Mouse (Mus musculus) intestine, embryonic 15.5 days (tissue): Measurements from ENCODE around the gene Rpl27. TPM values are rescaled to one million over a fixed set of nuclear protein-coding genes. Genes with fewer than 3 reads are reported as not detected.
"Not testable (repeated sequence)": the region's sequence is repeated elsewhere in the genome, so short reads cannot be mapped to it uniquely, and the experiment has no call there.

Experiments
- ATAC-seq: fragments of 200-750 bp; cut with Nextera tagmentation; 2 replicates; pipeline ENCODE4 v1.8.0; 2017; ENCODE audit warnings: moderate TSS enrichment, moderate library complexity
- H3K27ac ChIP-seq: fragments of 300-500 bp; sonication (generic); 2 replicates; pipeline ENCODE4 v1.5.1; 2015; ENCODE audit warnings: mild to moderate bottlenecking, inconsistent platforms
- H3K27me3 ChIP-seq: fragments of 300-500 bp; sonication (generic); replicated peaks from 2 replicates; pipeline ENCODE4 v1.6.1; 2015; ENCODE audit warnings: inconsistent platforms
- H3K36me3 ChIP-seq: fragments of 300-500 bp; sonication (generic); 2 replicates; pipeline ENCODE4 v1.6.1; 2015; ENCODE audit warnings: inconsistent platforms
- H3K4me1 ChIP-seq: fragments of 300-500 bp; sonication (generic); replicated peaks from 2 replicates; pipeline ENCODE4 v1.6.1; 2015; ENCODE audit warnings: inconsistent platforms
- H3K4me2 ChIP-seq: fragments of 300-500 bp; sonication (generic); replicated peaks from 2 replicates; pipeline ENCODE4 v1.6.1; 2015; ENCODE audit warnings: mild to moderate bottlenecking, inconsistent platforms
- H3K4me3 ChIP-seq: fragments of 300-500 bp; sonication (generic); replicated peaks from 2 replicates; pipeline ENCODE4 v1.5.1; 2015; ENCODE audit warnings: inconsistent platforms
- H3K9ac ChIP-seq: fragments of 300-500 bp; sonication (generic); 2 replicates; pipeline ENCODE4 v1.6.1; 2015; ENCODE audit warnings: inconsistent platforms
- H3K9me3 ChIP-seq: fragments of 300-500 bp; sonication (generic); 2 replicates; pipeline ENCODE4 v1.6.1; 2016; ENCODE audit warnings: inconsistent platforms
- WGBS: fragments of 180-500 bp; shearing (Covaris S2); methylation state at CpG from one replicate; pipeline ENCODE4 v1.1.7; 2015; 5-methylcytosine and 5-hydroxymethylcytosine counted together
- polyA plus RNA-seq: library from polyadenylated mRNA; unstranded; fragments of >200 nt; fragmentation: Nextera tagmentation; extraction: Ambion mirVana; gene quantifications from 2 replicates; pipeline ENCODE4 v1.2.1, GENCODE M21; 2015

The Rpl27 gene
- polyA plus RNA-seq, 1 experiment from 2014 or later = 353 TPM

DNA sequence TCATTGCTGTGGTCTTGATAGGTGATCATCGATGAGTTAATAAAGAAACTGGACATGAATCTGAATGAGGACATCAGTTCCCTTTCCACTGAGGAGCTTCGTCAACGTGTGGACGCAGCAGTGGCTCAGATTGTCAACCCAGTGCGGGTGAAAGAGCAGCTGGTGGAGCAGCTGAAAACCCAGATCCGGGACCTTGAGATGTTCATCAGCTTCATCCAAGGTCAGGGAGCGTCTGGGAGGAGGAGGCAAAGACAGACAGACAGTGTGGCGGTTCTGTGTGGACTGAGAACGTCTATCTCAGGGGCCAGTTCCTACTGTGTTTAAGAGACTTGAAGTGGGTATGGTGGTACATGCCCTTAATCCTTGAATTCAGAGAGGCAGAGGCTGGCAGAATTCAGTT, 10.8 kb upstream of the Rpl27 start:
- H3K36me3 ChIP-seq = peaks cover 38% of the 10 kb centered on the region

DNA sequence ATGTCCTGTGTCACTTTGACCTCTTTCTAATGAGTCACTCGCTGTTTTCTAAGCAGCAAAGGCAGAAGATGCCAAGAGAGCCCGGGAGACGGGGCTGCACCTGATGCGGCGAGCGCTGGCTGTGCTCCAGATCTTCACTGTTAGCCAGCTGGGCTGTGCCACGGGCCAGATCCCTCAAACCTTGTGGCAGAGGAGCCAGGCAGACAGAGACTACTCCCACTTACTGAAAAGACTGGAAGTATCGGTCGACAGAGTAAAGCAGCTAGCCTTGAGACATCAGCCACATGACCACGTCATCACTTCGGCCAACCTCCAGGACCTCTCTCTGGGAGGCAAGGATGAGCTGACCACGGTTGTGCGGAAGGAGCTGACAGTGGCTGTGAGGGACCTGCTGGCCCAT, 8.7 kb upstream of the Rpl27 start:
- Histone ChIP-seq H3K4me1 (no peaks in the 10 kb centered on the region), H3K9me3 (no peaks in the 10 kb centered on the region), H3K9ac (no peak overlapping the region), H3K4me2 (no peak overlapping the region), H3K4me3 (no peak overlapping the region), H3K27ac (no peak overlapping the region), H3K27me3 (no peaks in the 10 kb centered on the region), H3K36me3 (peaks cover 38% of the 10 kb centered on the region)
- no peak for ATAC-seq
- WGBS = 89% methylated on average over 13 of the region's 13 CpGs

More for the DNA sequence above, 10.8 kb upstream of the Rpl27 start:
- Histone ChIP-seq H3K9ac (no peak overlapping the region), H3K9me3 (no peaks in the 10 kb centered on the region), H3K4me2 (no peak overlapping the region), H3K27ac (no peak overlapping the region), H3K27me3 (no peaks in the 10 kb centered on the region), H3K4me1 (peaks cover 8% of the 10 kb centered on the region; the same call in 1 of the 2 replicates), H3K4me3 (no peak overlapping the region)
- WGBS = 89% methylated on average over 9 of the region's 9 CpGs
- ATAC-seq = no peak

DNA sequence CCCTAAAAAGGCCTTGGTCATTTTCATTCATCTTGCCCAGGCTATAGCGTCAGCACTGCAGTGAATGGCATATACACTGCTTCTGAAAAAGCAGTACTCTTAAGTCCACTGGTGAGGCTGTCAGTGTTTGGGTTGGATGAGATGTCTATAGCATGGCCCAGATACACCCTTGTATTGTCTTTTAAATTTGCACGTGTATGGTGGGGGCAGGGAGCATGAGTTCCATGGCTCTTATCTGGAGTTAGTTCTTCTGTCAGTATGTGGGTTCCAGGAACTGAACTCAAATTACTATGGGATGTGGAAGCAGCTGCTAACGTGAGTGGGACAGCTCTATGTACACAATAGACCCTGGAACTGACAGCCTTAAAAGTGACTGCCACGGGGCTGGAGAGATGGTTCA, 6.3 kb upstream of the Rpl27 start:
- no peak overlapping the region for H3K4me3 ChIP-seq
- no peak for ATAC-seq
- no peaks in the 10 kb centered on the region for H3K9me3 ChIP-seq
- no peak overlapping the region for H3K9ac ChIP-seq
- no peak overlapping the region for H3K27ac ChIP-seq
- WGBS = 79% methylated on average over 4 of the region's 4 CpGs
- H3K27me3 ChIP-seq = no peaks in the 10 kb centered on the region
- no peaks in the 10 kb centered on the region for H3K4me1 ChIP-seq
- H3K36me3 ChIP-seq = peaks cover 32% of the 10 kb centered on the region
- H3K4me2 ChIP-seq = no peak overlapping the region

DNA sequence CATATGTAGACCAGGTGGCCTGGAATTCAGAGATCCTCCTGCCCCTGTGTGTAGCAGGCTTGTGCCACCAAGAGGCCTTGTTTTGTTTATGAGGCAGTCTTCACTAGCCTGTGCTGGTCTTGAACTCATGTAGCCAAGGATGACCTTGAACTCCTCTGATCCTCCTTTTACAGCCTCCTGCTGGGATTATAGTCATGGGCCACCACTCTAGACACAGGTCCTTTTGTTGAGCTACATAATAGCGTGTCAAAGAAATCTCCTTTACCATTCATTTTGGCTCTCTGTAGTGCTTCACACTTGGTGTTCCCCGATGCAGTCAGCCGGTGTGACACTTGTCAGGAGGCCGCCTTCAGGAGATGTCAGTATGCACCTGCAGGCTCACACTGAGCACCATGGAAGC, 5.2 kb upstream of the Rpl27 start:
- 85% methylated on average over 4 of the region's 4 CpGs for whole genome bisulfite sequencing
- no peak for ATAC-seq
- Histone ChIP-seq H3K27me3 (no peaks in the 10 kb centered on the region), H3K9me3 (no peaks in the 10 kb centered on the region), H3K36me3 (peaks cover 24% of the 10 kb centered on the region), H3K27ac (no peak overlapping the region), H3K4me3 (no peak overlapping the region), H3K4me2 (no peak overlapping the region), H3K9ac (no peak overlapping the region), H3K4me1 (no peaks in the 10 kb centered on the region)

DNA sequence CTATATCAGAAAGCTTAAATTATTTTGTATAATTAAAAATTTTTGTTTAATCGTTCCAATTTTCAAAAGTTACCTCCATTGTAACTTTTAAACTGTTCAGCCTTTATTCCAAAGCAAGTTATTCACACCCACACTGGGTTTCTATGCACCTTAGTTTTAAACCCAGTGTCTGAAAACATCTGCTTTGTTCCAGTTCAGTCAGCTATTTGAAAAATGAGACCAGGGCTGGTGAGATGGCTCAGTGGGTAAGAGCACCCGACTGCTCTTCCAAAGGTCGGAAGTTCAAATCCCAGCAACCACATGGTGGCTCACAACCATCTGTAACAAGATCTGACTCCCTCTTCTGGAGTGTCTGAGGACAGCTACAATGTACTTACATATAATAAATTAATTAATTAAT, 4.1 kb upstream of the Rpl27 start:
- H3K9me3 ChIP-seq, ATAC-seq, H3K9ac ChIP-seq, H3K4me1 ChIP-seq, H3K27me3 ChIP-seq, H3K4me2 ChIP-seq, H3K4me3 ChIP-seq, H3K27ac ChIP-seq: not testable (repeated sequence)
- 56% methylated on average over 3 of the region's 3 CpGs for WGBS
- H3K36me3 ChIP-seq = peaks cover 22% of the 10 kb centered on the region

DNA sequence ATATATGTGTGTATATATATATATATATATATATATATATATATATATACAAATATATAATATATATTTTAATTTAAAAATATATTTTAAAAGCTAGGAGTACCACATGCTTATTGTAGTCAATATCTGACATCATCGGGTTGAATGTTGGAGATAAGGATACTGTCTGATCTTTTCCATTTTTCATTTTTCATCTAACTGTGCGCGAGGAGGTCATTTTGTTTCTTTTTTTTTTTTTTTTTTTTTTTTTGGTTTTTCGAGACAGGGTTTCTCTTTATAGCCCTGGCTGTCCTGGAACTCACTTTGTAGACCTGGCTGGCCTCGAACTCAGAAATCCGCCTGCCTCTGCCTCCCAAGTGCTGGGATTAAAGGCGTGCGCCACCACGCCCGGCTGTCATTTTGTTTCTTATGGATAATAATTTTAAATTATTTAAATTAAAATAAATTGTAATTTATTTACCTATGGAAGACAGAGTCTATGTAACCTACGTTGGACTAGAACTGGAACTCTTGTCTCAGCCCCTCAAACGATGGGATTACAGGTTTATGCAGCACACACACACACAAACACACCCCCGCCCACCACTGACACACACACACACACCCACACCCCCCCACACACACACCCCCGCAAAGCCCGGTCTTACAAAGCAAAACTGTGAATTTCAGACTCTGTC, 510 bp upstream of the Rpl27 start:
- WGBS = 34% methylated on average over 15 of the region's 15 CpGs
- peak overlapping the region; percentile 67 for H3K4me2 ChIP-seq
- peaks cover 19% of the 10 kb centered on the region for H3K36me3 ChIP-seq
- H3K4me1 ChIP-seq = peaks cover 12% of the 10 kb centered on the region
- ATAC-seq, H3K27ac ChIP-seq, H3K27me3 ChIP-seq, H3K9ac ChIP-seq, H3K9me3 ChIP-seq: not testable (repeated sequence)
- H3K4me3 ChIP-seq = peak overlapping the region; percentile 29

DNA sequence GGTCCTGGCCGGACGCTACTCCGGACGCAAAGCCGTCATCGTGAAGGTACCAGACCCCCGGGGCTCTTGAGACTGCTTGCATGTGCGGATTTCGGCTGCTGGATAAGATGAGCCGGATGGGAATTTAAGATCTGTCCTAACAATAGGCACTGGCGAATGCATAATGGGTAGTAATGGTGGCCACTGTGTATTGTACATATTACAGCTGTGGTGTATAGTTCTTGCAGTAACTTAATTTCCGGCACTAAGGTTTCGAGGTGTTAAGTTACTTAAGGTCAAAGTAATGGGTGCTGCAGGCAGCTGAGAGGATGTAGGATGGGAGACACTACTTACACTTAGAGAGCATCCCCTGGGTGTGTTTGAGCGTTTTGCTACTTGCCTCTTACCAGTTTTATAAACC, 662 bp downstream of the Rpl27 start:
- Histone ChIP-seq H3K4me1 (peaks cover 12% of the 10 kb centered on the region), H3K36me3 (peaks cover 19% of the 10 kb centered on the region), H3K4me3 (peak overlapping the region; percentile 69), H3K27ac (peak overlapping the region; percentile 83), H3K27me3 (no peaks in the 10 kb centered on the region), H3K4me2 (peak overlapping the region; percentile 67), H3K9ac (peak overlapping the region; percentile 83), H3K9me3 (no peaks in the 10 kb centered on the region)
- WGBS = under 1% methylated on average over 14 of the region's 14 CpGs
- ATAC-seq = peak; percentile 7; the same call in 1 of the 2 replicates

DNA sequence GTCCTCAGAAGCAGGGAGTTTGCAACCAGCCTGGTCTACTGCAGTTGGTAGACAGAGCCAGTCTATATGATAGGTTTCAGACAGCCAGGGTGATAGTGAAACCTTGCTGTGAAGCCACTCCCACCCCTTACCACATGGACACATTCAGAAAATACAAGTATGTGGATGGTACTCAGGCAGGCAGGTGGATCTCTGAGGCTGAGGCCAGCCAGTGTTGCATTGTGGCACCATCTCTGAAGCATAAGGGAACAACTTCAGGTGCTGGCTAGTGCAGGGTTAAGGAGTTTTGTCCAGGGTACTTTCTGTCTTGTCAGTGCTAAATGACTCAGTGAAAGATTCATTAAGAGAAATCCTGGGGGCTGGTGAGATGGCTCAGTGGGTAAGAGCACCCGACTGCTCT, 4.2 kb downstream of the Rpl27 start:
- Histone ChIP-seq H3K36me3 (peaks cover 19% of the 10 kb centered on the region), H3K4me2 (no peak overlapping the region), H3K27me3 (no peaks in the 10 kb centered on the region), H3K27ac (no peak overlapping the region), H3K4me1 (peaks cover 12% of the 10 kb centered on the region), H3K9ac (no peak overlapping the region), H3K4me3 (no peak overlapping the region), H3K9me3 (no peaks in the 10 kb centered on the region)
- no peak for ATAC-seq
- 81% methylated on average over 1 of the region's 1 CpGs for WGBS

DNA sequence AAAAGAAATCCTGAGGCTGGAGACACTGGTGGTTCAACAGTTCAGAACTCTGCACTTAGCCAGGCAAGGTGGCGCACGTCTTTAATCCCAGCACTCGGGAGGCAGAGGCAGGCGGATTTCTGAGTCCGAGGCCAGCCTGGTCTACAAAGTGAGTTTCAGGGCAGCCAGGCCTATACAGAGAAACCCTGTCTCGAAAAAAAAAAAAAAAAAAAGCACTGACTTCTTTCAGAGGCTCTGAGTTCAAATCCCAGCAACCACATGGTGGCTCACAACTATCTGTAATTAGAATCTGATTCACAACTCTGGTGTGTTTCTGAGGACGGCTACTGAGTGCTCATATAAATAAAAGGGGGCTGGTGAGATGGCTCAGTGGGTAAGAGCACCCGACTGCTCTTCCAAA, 4.8 kb downstream of the Rpl27 start:
- not testable (repeated sequence) for H3K4me2 ChIP-seq, H3K27ac ChIP-seq, H3K9me3 ChIP-seq, H3K27me3 ChIP-seq, ATAC-seq, H3K4me3 ChIP-seq, H3K9ac ChIP-seq
- peaks cover 12% of the 10 kb centered on the region for H3K4me1 ChIP-seq
- WGBS = 90% methylated on average over 8 of the region's 8 CpGs
- peaks cover 19% of the 10 kb centered on the region for H3K36me3 ChIP-seq

DNA sequence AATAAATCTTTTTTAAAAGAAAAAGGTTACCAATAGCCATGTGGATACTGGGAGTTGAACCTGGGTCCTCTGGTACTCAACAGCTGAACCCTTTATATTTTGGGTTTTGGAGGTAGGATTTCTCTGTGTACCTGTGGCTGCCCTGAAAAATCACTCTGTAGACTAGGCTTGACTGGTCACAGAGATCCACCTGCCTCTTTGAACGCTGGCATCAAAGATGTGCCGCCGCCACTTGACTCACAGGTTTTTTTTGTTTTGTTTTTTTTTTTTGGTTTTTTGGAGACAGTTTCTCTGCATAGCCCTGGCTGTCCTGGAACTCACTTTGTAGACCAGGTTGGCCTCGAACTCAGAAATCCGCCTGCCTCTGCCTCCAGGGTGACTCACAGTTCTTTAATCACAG, 5.7 kb downstream of the Rpl27 start:
- whole genome bisulfite sequencing = 80% methylated on average over 5 of the region's 5 CpGs
- H3K9ac ChIP-seq = peak overlapping the region; percentile 56; the same call in 1 of the 2 replicates
- H3K36me3 ChIP-seq = peaks cover 19% of the 10 kb centered on the region
- peaks cover 12% of the 10 kb centered on the region for H3K4me1 ChIP-seq
- ATAC-seq = no peak
- peak overlapping the region; percentile 54; the same call in 1 of the 2 replicates for H3K4me3 ChIP-seq
- no peaks in the 10 kb centered on the region for H3K27me3 ChIP-seq
- peak overlapping the region; percentile 69 for H3K4me2 ChIP-seq
- H3K27ac ChIP-seq = peak overlapping the region; percentile 68
- H3K9me3 ChIP-seq = no peaks in the 10 kb centered on the region

DNA sequence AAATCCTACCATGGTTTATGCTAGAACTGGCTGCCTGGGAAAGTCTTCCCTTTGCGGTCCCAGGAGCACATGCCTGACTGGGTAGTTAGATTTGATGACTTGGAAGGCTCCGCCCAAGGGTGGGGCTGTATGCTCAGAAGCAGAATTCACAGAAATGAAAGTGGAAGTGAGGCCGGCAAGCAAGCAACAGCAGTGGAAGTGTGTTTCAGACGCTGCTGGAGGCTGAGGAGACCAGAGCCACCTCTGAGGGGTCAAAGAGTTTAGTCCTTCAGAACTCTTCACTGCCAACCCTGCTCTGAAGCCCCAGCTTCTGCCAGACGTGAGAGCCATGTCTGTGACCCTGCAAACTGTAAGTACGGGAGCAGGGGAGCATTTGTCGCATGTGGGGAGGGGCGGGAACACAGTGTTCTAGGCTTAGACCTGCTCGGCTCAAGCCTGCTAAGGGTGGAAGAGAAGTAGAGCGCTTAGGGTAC, 6.2 kb downstream of the Rpl27 start, which contains the start of gene Ifi35:
TSS of gene Ifi35 (plus strand) at position 134 of the 473 bp plus-strand sequence.
- Histone ChIP-seq H3K9me3 (no peaks in the 10 kb centered on the region), H3K27me3 (no peaks in the 10 kb centered on the region), H3K4me1 (peaks cover 7% of the 10 kb centered on the region), H3K4me3 (peak within 1 kb of the TSS; percentile 54), H3K4me2 (peak within 1 kb of the TSS; percentile 69), H3K9ac (peak within 1 kb of the TSS; percentile 56), H3K36me3 (peaks cover 19% of the 10 kb centered on the region), H3K27ac (peak within 1 kb of the TSS; percentile 68)
- ATAC-seq = peak; percentile 90
- WGBS = 16% methylated on average over 10 of the region's 10 CpGs

DNA sequence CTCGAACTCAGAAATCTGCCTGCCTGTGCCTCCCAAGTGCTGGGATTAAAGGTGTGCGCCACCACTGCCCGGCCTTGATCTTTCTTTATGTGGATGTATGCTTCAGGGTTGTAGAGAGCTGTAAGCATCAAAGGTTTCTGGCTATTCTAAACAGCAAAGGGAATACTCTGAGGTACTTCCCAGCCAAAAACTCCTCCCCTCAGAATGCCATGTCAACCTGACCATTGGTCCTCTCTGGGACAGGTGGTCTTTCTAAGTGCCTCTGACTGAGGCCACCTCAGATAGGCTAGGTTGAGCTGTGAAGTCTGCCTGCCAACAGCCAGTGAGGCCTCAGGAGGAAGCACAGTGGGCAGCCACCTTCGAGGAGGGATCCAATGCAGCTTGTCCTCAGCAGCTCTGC, 6.8 kb downstream of the Rpl27 start:
- peaks cover 15% of the 10 kb centered on the region for H3K36me3 ChIP-seq
- WGBS = 72% methylated on average over 4 of the region's 4 CpGs
- peak overlapping the region; percentile 68; the same call in 1 of the 2 replicates for H3K27ac ChIP-seq
- peak overlapping the region; percentile 69 for H3K4me2 ChIP-seq
- no peaks in the 10 kb centered on the region for H3K9me3 ChIP-seq
- H3K9ac ChIP-seq = peak overlapping the region; percentile 56
- H3K27me3 ChIP-seq = no peaks in the 10 kb centered on the region
- H3K4me1 ChIP-seq = peaks cover 2% of the 10 kb centered on the region
- H3K4me3 ChIP-seq = peak overlapping the region; percentile 54
- no peak for ATAC-seq

DNA sequence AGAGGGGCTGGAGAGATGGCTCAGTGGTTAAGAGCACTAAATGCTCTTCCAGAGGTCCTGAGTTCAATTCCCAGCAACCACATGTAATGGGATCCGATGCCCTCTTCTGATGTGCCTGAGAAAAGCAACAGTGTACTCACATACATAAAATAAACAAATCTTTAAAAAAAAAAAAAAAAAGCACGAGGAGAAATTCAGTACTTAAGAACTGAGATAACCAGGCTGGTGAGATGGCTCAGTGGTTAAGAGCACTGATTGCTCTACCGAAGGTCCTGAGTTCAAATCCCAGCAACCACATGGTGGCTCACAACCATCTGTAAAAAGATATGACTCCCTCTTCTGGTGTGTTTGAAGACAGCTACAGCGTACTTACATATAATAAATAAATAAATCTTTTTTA, 7.5 kb downstream of the Rpl27 start:
- H3K4me1 ChIP-seq, H3K4me3 ChIP-seq, ATAC-seq, H3K27me3 ChIP-seq, H3K4me2 ChIP-seq, H3K9me3 ChIP-seq, H3K27ac ChIP-seq, H3K36me3 ChIP-seq, H3K9ac ChIP-seq: not testable (repeated sequence)
- 75% methylated on average over 4 of the region's 4 CpGs for WGBS
